Mouse (Mus musculus) thymus, postnatal 25 days (tissue): ENCODE data around the gene Zfp382.
"Not testable (repeated sequence)": the region's sequence is repeated elsewhere in the genome, so short reads cannot be mapped to it uniquely, and the experiment has no call there.

ENCODE experiments used
- DNase-seq: peaks from one replicate; pipeline ENCODE4 v3.0.0; 2022

Zfp382 gene

DNA sequence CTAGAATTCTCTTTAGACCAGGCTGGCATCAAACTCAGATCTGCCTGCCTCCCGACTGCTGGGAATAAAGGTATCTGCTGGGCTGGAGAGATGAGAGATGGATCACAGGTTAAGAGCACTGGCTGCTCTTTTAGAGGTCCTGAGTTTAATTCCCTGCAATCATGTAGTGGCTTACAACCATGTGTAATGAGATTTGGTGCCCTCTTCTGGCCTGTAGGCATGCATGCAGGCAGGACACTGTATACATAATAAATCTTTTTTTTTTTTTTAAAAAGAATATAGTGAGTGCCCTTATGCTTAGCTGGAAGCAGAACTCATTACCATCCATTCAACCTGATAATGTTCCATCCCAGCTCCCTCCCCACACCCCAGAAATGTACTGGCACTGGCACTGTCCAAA, 32.3 kb downstream of the Zfp382 start:
- DNase-seq, result no peak

DNA sequence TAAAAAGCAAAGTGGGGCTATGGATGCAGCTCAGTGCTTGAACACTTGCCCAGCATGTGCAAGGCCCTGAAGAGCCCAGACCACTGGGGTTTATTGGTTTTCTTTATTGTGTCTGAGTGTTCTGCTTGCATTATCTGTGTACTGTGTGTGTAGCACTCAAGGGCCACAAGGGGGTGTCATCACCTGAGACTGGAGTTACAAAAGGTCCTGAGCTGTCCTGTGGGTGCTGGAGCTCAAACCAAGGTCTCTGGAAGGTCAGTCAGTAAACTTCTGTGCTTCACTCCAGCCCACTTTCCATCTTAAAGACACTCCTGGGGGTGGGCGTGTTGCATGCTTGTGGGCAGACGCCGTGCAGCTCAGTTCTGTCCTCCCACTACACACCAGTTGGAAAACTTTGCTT, 33.8 kb downstream of the Zfp382 start:
- no peak for DNase-seq

GRCm38 (mm10) chr7:30163113-30163512, 41.4 kb downstream of the Zfp382 start:
- no peak for DNase-seq

DNA sequence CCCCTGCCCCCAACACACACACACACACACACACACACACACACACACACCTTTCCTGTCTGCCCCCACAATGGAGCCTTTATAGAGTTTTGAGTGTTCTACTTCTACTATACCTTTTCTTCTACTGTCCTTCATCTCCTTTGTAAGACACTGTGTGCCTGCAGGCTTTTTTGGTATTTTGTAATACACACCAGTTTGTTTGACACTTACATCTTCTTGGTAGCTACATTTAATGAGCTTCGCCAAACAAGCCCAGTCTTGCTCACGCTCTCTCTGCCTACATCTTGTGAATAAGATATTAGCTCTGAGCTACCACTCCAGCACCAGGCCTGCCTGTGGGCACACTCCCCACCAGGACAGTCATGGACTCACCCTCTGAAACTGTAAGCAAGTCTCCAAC, 43.0 kb downstream of the Zfp382 start:
- no peak for DNase-seq

DNA sequence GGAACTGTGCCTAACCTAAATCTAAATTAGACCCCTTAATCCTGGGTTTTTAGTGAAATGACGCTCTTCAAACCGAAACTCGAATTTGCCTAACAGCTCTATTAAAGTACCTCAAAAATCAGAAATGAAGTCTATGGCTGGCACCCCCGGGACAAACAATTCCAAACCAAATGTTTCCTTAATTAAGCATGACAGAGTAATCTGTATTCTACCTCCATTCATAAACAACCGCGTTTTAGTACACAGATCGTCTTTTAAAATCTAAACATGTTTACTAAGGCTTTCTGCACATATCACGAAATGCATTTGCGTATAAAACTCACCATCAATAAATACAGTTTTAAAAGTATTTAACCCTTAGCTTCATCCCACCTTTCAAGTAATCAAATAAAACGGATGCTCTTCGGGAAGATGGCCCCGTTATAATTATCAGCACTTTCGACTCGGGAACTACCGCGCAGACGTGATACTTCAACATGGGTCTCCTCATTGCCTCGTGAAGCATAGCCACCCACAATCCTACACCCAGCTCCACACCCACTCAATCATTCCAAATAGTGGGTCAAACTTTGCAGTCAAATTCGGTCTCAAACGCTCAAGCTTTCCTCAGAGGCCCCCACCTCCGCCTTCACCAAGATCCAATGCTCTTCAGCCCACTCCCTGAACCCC, 47.3 kb downstream of the Zfp382 start:
- DNase-seq, result no peak

- peak; percentile 90 for DNase-seq
Measured at GRCm38 (mm10) chr7:30169583-30170282, 48.0 kb downstream of the Zfp382 start, which contains the start of gene Zfp146. Zfp146 (minus strand) TSS chr7:30169750.

GRCm38 (mm10) chr7:30170283-30170951, 48.7 kb downstream of the Zfp382 start:
- DNase-seq, result no peak

DNA sequence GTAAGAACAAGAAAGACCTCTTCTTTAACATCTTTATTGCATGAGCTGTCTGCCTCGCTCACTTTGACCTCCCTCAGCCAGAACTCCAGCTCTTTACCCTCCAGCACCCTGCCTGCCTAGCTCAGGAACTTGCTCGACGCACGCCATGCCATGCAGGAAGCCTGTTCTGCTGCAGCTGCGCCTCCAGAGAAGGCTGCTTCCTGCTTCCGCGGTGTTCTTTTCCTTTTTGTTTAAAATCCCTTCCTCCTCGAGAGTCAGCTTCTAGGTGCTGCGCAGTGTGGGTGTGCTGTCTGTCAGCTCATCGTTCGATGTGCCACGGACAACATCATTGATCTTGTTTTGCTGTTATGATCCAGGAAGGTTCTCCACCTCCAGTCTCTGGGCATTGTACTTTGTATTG, 54.7 kb downstream of the Zfp382 start:
- peak; percentile 37 for DNase-seq

GRCm38 (mm10) chr7:30178256-30178655, 56.5 kb downstream of the Zfp382 start:
- DNase-seq, result no peak

GRCm38 (mm10) chr7:30181308-30181707, 59.6 kb downstream of the Zfp382 start:
- peak; percentile 71 for DNase-seq

GRCm38 (mm10) chr7:30181929-30182328, 60.2 kb downstream of the Zfp382 start:
- DNase-seq, result not testable (repeated sequence)

GRCm38 (mm10) chr7:30183189-30183588, 61.4 kb downstream of the Zfp382 start:
- DNase-seq, result not testable (repeated sequence)

- DNase-seq, result peak; percentile 87
Measured at GRCm38 (mm10) chr7:30183879-30184289, 62.1 kb downstream of the Zfp382 start, which contains the start of gene Cox7a1. Cox7a1 (plus strand) TSS chr7:30184144.
